Mouse (Mus musculus) MEL (cell line): Measurements from ENCODE around the gene Lrrc4b.

Experiments
- CHD1 ChIP-seq: IDR thresholded peaks from 2 replicates; pipeline ENCODE4 v1.6.1; 2012; ENCODE audit warnings: low read depth, mild to moderate bottlenecking, inconsistent platforms, low read length, improper control_type of control experiment
- CHD2 ChIP-seq: IDR thresholded peaks from 2 replicates; pipeline ENCODE4 v1.6.1; 2011; ENCODE audit warnings: low read length, improper control_type of control experiment
- CTCF ChIP-seq, 3 experiments: IDR thresholded peaks in 2 of 3; conservative IDR thresholded peaks in 1 of 3; 2 replicates each; pipeline ENCODE4 v1.5.1; 2011 to 2012; ENCODE audit warnings: low read length in 3 of 3, low read depth in 2 of 3, mild to moderate bottlenecking in 2 of 3, improper control_type of control experiment in 1 of 3, inconsistent platforms in 1 of 3, mixed read lengths in 1 of 3, moderate library complexity in 1 of 3; ENCODE audit not compliant: control insufficient read depth in 1 of 3, insufficient read depth in 1 of 3, poor library complexity in 1 of 3, severe bottlenecking in 1 of 3
- ELF1 ChIP-seq: IDR thresholded peaks from 2 replicates; pipeline ENCODE4 v1.6.1; 2014; ENCODE audit warnings: low read depth, mild to moderate bottlenecking, inconsistent platforms, low read length, improper control_type of control experiment, moderate library complexity
- EP300 ChIP-seq, 2 experiments: IDR thresholded peaks; 2 replicates each; pipeline ENCODE4 v1.6.1; 2011; ENCODE audit warnings: improper control_type of control experiment in 2 of 2, low read length in 2 of 2, low read depth in 1 of 2, mild to moderate bottlenecking in 1 of 2
- JUND ChIP-seq: IDR thresholded peaks from 2 replicates; pipeline ENCODE4 v1.6.1; 2011; ENCODE audit warnings: low read depth, mild to moderate bottlenecking, improper control_type of control experiment, low read length
- MAZ ChIP-seq: IDR thresholded peaks from 2 replicates; pipeline ENCODE4 v1.6.1; 2012; ENCODE audit warnings: low read depth, mild to moderate bottlenecking, inconsistent platforms, low read length, improper control_type of control experiment
- POLR2A ChIP-seq, 2 experiments: IDR thresholded peaks; 2 replicates each; pipeline ENCODE4 v1.6.1; 2011 to 2012; ENCODE audit warnings: low read length in 2 of 2, mild to moderate bottlenecking in 2 of 2, control low read depth in 1 of 2, improper control_type of control experiment in 1 of 2, low read depth in 1 of 2, moderate library complexity in 1 of 2; ENCODE audit not compliant: control insufficient read depth in 1 of 2, insufficient read depth in 1 of 2, poor library complexity in 1 of 2
- TAL1 ChIP-seq: IDR thresholded peaks from 2 replicates; pipeline ENCODE4 v1.6.1; 2012; ENCODE audit warnings: mild to moderate bottlenecking, inconsistent platforms, low read length, moderate library complexity, mixed read lengths
- TCF12 ChIP-seq: IDR thresholded peaks from 2 replicates; pipeline ENCODE4 v1.6.1; 2014; ENCODE audit warnings: low read depth, mild to moderate bottlenecking, inconsistent platforms, low read length, improper control_type of control experiment, moderate library complexity
- USF1 ChIP-seq: IDR thresholded peaks from 2 replicates; pipeline ENCODE4 v1.6.1; 2014; ENCODE audit warnings: low read depth, mild to moderate bottlenecking, inconsistent platforms, low read length, improper control_type of control experiment, moderate library complexity
- USF2 ChIP-seq, 2 experiments: IDR thresholded peaks; 2 replicates each; pipeline ENCODE4 v1.6.1; 2011 to 2012; ENCODE audit warnings: improper control_type of control experiment in 2 of 2, low read length in 2 of 2, borderline replicate concordance in 1 of 2, inconsistent platforms in 1 of 2, low read depth in 1 of 2, mild to moderate bottlenecking in 1 of 2; ENCODE audit not compliant: insufficient read depth in 1 of 2
- ZC3H11A ChIP-seq: IDR thresholded peaks from 2 replicates; pipeline ENCODE4 v1.6.1; 2012; ENCODE audit warnings: low read depth, mild to moderate bottlenecking, inconsistent platforms, low read length, improper control_type of control experiment
- ZMIZ1 ChIP-seq: IDR thresholded peaks from 2 replicates; pipeline ENCODE4 v1.6.1; 2012; ENCODE audit warnings: low read depth, mild to moderate bottlenecking, inconsistent platforms, low read length, improper control_type of control experiment, moderate library complexity

DNA sequence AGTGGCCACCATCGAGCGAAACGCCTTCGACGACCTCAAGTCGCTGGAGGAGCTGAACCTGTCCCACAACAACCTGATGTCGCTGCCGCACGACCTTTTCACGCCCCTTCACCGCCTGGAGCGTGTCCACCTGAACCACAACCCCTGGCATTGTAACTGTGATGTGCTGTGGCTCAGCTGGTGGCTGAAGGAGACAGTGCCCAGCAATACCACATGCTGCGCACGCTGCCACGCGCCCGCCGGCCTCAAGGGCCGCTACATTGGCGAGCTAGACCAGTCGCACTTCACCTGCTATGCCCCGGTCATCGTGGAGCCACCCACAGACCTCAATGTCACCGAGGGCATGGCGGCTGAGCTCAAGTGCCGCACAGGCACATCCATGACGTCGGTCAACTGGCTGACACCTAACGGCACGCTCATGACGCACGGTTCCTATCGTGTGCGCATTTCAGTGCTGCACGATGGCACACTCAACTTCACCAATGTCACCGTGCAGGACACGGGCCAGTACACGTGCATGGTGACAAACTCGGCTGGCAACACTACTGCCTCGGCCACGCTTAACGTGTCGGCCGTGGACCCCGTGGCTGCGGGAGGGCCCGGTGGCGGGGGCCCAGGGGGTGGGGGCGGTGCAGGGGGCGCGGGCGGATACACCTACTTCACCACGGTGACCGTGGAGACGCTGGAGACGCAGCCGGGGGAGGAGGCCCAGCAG, 32.8 kb downstream of the Lrrc4b start:
- TF ChIP-seq JUND (no peak), TCF12 (no peak), ELF1 (no peak), CTCF (IDR thresholded peaks at IDR 0.05 in 2 of 3, conservative IDR thresholded peaks at IDR 0.05 in 1 of 3; ENCODE audit: control insufficient read depth in 1 of 3, insufficient read depth in 1 of 3, low read depth in 2 of 3, low read length in 3 of 3, poor library complexity in 1 of 3, severe bottlenecking in 1 of 3) (no peak), POLR2A (IDR thresholded peaks at IDR 0.05; ENCODE audit: control insufficient read depth in 1 of 2, insufficient read depth in 1 of 2, low read depth in 1 of 2, low read length in 2 of 2, poor library complexity in 1 of 2) (no peak), TAL1 (no peak), USF2 (IDR thresholded peaks at IDR 0.05; ENCODE audit: borderline replicate concordance in 1 of 2, insufficient read depth in 1 of 2, low read depth in 1 of 2, low read length in 2 of 2) (no peak), CHD2 (no peak), USF1 (no peak), ZC3H11A (no peak), EP300 (IDR thresholded peaks at IDR 0.05; ENCODE audit: low read depth in 1 of 2, low read length in 2 of 2) (no peak), CHD1 (no peak), ZMIZ1 (no peak), MAZ (no peak)
